Mouse (Mus musculus) megakaryocyte progenitor cell, adult 5-6 weeks (primary cell): ENCODE data around the gene Ncor2. TPM values are rescaled to one million over a fixed set of nuclear protein-coding genes. Genes with fewer than 3 reads are reported as not detected.

Experiments used
- ATAC-seq: replicated peaks from 2 replicates; pipeline ENCODE4 v1.8.0; 2016; ENCODE audit warnings: mild to moderate bottlenecking, moderate TSS enrichment, inconsistent platforms; ENCODE audit not compliant: poor library complexity
- total RNA-seq, 2 experiments: library from RNA; stranded (forward) in 1 of 2; stranded (reverse) in 1 of 2; fragments of 157-497, 149-512 nt in 1 of 2; fragments of 200-1000 nt in 1 of 2; gene quantifications; 2 replicates each; pipeline versions ENCODE4 v1.2.3 to v1.2.4; 2015 to 2017

The Ncor2 gene
- total RNA-seq, 2 experiments from 2014 or later, result 10.9 to 50.1 TPM

DNA sequence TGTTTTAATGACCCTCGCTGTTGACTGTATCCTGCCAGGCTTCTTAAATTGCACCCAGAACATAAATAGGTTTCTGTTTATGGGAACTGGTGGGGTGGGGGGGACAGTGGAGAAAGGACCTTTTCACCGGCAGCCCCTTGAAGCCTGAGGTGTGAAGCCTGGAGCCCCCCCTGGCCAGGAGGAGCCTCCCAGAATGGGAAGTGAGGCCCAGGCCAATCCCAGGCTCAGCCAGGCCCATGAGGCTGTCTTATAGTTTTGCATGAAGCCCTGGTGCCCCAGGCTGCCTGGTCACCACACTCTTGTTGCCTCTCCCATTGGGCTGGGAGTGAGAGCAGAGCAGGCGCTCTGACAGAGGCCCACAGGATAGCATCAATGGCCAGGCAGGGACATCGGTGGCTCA, 181.1 kb downstream of the Ncor2 start:
- no peak for ATAC-seq

DNA sequence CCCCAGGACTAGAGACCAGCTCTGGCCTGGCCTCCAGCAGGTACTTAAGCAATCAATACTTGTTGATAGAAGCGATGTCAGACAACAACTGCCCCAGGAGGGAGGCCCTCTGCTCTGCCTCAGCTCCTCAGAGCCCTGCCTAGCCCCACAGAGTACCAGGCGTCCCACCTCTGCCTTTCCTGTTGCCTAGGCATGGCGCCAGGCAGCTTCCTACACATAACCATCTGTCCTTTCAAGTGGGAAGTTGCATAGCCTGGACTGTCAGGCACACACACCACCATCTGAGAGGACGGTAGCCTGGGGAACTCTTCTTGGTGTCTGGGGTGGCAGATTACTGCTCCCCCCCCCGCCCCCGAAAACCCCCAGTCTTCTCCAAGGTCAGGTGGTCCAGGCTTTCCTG, 182.2 kb downstream of the Ncor2 start:
- ATAC-seq, result peak; percentile 70

DNA sequence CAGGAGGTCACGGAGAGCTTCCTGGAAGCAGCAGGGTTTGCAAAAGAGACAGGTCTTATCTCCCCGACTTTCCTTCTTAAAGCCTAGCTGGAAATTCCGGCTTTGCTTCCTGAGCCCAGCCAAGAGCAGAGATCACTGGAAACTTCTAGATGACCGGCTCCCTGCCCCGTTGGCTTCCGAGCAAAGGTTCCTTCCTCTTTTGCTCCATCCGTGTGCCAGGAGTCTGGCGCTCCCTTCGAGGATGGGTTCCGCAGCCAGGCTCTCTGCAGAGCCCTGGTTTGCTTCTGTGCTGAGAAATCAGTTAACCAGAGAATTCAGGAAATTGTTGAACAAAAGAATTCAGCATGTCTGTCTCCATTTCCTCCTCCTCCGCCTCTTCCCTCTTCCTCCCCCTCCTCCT, 186.1 kb downstream of the Ncor2 start:
- ATAC-seq, result peak; percentile 50

DNA sequence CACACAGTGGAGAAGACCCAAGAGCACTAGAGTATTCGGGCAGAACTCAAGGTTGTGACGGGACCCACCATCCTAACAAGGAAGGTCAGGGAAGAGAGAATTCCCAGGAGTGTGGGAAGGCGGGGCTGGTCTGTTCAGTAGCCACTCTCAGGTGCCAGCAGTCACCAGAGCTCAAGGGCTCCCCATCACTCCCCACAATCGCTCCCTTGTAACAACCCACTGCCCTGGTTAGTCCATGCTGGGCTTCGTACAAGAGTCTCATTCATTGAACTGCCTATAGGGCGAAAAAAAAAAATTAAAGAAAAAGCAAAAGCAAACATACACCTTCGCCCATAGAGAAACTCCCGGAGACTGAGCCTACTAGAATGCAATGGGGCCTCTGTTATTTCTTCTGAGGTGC, 186.7 kb downstream of the Ncor2 start:
- no peak for ATAC-seq

DNA sequence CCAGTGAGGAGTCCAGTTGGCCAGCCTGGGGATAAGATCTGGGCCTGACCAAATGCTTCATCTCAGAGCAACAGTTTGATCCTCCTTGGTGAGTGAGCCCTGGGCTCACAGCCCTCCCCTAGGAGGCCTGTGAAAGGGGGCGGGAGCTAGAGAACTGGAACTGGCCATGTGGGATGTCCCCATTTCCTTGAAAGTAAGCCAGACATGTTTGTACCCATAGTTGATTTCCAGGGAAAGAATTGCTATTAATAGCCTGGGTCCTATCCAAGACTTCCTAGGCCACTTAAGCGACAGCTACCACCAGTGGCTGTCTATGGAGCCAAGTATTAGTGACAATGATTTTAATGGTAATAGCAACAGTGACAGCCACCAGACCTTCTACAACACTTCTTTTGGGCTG, 189.3 kb downstream of the Ncor2 start:
- ATAC-seq, result no peak

DNA sequence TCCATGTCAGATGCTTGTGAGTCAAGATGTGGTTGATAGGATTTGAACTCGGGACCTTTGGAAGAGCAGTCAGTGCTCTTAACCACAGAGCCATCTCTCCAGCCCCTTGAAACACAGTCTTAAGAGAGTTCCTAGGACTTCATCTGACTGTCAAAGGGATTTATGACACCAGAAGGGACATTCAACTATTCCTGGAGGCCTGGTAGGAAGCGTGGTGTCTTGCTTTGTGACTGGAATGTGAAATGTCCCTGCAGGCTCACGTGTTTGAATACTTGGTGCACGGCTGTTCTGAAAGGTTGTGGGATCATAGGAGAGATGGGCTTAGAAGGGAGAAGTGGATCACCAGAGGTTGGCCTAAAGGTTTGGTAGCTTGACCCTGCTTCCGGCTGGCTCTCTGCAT, 192.4 kb downstream of the Ncor2 start:
- no peak for ATAC-seq

DNA sequence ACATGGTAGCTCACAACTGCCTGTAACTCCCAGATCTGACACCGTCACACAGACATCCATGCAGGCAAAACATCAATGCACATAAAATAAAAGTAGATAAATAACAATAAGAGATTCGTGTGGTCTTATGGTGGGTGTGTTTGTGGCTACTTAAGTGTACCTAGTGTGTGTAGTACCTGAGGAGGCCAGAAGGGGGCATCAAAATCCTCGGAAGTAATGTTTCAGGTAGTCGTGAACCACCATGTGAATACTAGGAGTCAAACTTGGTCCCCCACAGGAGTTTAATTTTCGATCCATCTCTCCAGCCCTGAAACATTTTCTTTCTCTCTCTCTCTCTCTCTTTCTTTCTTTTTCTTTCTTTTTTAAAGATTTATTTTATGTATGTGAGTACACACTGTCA, 192.8 kb downstream of the Ncor2 start:
- no peak; the same call in 1 of the 2 replicates for ATAC-seq

DNA sequence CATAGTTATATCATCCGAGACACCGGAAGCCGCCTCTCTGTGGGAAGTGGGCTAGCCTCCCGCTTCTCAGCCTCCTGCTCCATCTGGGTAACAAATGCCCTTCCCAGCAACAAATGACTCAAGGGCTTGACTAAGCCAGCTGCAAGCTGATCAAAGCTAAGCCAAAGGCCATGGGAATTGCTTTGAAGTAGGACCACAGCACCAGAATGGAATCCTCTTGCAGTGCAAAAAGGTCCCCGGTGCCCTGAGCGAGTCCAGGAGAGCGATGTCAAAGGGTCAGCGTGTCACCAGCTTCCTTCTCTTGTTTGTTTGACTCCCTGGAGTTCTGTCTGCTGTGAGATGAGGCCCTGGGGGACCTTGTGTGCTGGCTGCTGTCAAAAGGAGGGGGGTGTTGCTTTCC, 209.2 kb downstream of the Ncor2 start:
- ATAC-seq, result no peak

Other genes with a start within 250 kb of the Ncor2 start
- not detected in 2 replicates for gene Rflna, start 176.0 kb downstream of the Ncor2 start, total RNA-seq (2015)
- not detected in 2 replicates for gene Rflna, start 176.0 kb downstream of the Ncor2 start, total RNA-seq (2017)
- gene Scarb1, start 161.9 kb upstream of the Ncor2 start, total RNA-seq (2015), result 58.9 and 60.4 TPM in 2 replicates
- 52.3 and 59.6 TPM in 2 replicates for gene Scarb1, start 161.9 kb upstream of the Ncor2 start, total RNA-seq (2017)
- not detected in 2 replicates for gene Gm10382, start 210.1 kb upstream of the Ncor2 start, total RNA-seq (2015)
- gene Gm10382, start 210.1 kb upstream of the Ncor2 start, total RNA-seq (2017), result 0.91 and 1.3 TPM in 2 replicates
- 172 and 201 TPM in 2 replicates for gene Ubc, start 211.0 kb upstream of the Ncor2 start, total RNA-seq (2015)
- gene Ubc, start 211.0 kb upstream of the Ncor2 start, total RNA-seq (2017), result 204 and 293 TPM in 2 replicates